Mouse (Mus musculus) left cerebral cortex, postnatal 10 days (tissue): ENCODE results near the gene Itpr1. TPM values are rescaled to one million over a fixed set of nuclear protein-coding genes. Genes with fewer than 3 reads are reported as not detected.

ENCODE experiments used
- DNase-seq, 2 experiments: peaks; one replicate each; pipeline ENCODE4 v3.0.0; 2021 to 2022; ENCODE audit warnings: low spot score in 2 of 2, mixed read lengths in 1 of 2; ENCODE audit errors: extremely low spot score in 1 of 2
- intact Hi-C: fragments of 180-260 bp; cut with DNase I; formaldehyde crosslinking; loops from one replicate; pipeline ENCODE4 v1.15.1; 2025
- total RNA-seq, 2 experiments: library from RNA; stranded (reverse); gene quantifications; 2 replicates each; pipeline ENCODE4 v1.2.3; 2021

Gene Itpr1
- total RNA-seq, 2 experiments from 2014 or later = 88.2 to 89.7 TPM

GRCm38 (mm10) chr6:108408726-108409125, 195.8 kb downstream of the Itpr1 start:
- DNase-seq = no peak
- intact Hi-C loops = loop anchor here (2.0 kb wide), 1 partner anchor 310 kb away; no protein-coding TSS in a partner anchor

- intact Hi-C loops = no loop called here
Measured at GRCm38 (mm10) chr6:108410771-108411170, 197.9 kb downstream of the Itpr1 start.

DNA sequence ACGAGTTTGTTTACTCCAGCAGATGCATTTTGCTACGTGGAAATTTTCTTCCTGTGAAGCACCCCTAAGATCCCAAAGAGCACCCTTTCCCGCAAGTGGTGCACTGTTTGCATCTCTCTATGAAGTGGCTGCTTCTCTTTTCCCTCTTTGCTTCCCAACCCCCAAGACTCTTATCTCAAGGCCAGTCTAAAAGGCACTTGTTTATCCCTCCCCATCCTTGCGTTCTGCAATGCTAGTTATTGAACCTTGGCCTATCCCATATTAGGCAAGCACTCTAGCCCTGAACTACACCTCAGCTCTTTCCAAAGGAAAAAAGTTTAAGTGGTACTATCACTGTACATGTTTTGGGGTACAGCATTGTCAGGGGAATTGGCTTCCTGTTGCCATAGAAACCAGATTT, 198.3 kb downstream of the Itpr1 start:
- no peak for DNase-seq
- intact Hi-C loops = no loop called here

More at GRCm38 (mm10) chr6:108410771-108411170, 197.9 kb downstream of the Itpr1 start:
- DNase-seq = peak in 1 of 2 experiments; percentile 39

- intact Hi-C loops = no loop called here
Measured at GRCm38 (mm10) chr6:108413006-108413405, 200.1 kb downstream of the Itpr1 start.

DNA sequence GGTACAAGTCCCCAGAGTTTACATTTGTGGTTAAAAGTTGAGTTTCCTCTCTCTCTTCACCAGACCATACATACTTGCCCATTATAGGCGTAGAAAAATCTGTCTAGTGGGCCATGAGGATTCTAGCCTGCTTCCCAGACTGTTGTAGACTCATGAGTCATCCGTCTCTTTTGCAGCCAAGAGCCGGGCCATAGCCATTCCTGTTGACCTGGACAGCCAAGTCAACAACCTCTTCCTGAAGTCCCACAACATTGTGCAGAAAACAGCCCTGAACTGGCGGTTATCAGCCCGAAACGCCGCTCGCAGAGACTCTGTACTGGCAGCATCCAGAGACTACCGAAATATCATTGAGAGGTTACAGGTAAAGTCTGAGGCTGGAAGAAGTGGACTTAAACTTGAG, 200.7 kb downstream of the Itpr1 start:
- DNase-seq = no peak
- intact Hi-C loops = no loop called here

More at GRCm38 (mm10) chr6:108413006-108413405, 200.1 kb downstream of the Itpr1 start:
- no peak for DNase-seq

GRCm38 (mm10) chr6:108415847-108416246, 203.0 kb downstream of the Itpr1 start:
- intact Hi-C loops = loop anchor here (2.0 to 5.0 kb wide), 2 partner anchors 295 to 316 kb away; no protein-coding TSS in a partner anchor

GRCm38 (mm10) chr6:108417508-108417907, 204.6 kb downstream of the Itpr1 start:
- intact Hi-C loops = loop anchor here (2.0 to 5.0 kb wide), 2 partner anchors 293 to 315 kb away; no protein-coding TSS in a partner anchor

More at GRCm38 (mm10) chr6:108415847-108416246, 203.0 kb downstream of the Itpr1 start:
- DNase-seq = no peak

GRCm38 (mm10) chr6:108418218-108418617, 205.3 kb downstream of the Itpr1 start:
- intact Hi-C loops = loop anchor here (5.0 kb wide), 1 partner anchor 314 kb away; no protein-coding TSS in a partner anchor
- DNase-seq = no peak

More at GRCm38 (mm10) chr6:108417508-108417907, 204.6 kb downstream of the Itpr1 start:
- DNase-seq = peak; percentile 53 to 66

DNA sequence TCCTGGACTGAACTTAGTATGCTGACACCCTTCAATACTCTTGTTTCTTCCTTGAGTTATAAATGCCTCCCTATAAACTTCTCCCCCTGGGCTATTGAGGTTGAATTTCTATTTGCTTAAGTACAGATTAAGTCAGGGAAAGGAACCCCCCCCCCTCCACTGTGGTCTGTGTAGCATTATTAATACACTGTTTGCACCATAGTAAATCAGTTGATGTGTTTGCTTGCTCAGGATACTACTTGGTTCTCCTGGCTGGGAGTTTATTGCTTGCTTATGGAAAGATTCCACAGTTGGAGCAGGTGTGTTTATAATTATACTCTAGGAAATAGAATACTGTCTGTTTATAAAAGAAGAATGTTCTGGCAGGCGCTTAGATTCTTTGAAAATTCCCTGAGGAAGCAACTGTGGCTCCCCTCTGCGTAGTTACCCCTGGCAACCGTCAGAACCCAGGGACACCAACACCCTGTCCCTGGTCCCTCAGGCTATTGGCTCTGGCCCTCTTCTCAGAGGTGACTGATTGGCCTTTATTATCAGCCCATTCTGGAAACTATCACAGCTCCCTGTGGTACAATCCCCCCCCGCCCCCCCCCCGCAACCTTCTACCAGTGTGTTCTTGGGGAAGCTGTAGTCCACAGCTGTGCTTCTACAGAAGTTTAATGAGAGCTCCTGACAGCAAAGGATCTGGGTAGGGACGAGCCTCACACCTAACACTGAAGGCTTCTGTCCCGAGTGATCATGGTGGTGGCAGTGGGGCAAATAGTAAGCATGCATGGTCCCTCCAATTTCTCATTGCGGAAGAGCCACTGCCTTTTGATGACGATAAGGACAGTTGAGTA, 212.1 kb downstream of the Itpr1 start:
- intact Hi-C loops = no loop called here
- peak in 1 of 2 experiments; percentile 70 for DNase-seq

DNA sequence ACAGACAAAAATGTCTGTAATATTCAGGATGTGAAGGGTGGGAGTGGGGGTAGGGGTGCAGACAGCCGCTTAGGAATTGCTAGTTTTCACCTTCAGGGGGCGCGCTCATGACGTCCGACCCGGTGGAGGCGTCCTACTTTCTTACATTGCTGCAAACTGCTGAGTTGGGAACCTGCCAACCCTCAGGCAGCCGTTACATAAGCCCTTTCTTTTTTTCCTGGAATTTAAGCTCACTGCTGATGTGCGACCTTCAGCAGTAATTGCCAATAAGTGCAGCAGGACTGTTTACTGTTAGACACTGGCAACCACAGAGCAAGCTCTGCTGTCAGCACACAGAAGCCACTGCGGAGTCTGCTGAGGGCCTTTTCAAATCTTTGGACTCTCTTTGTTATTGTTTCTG, 213.9 kb downstream of the Itpr1 start:
- DNase-seq = peak; percentile 87 to 92
- intact Hi-C loops = loop anchor here (2.0 kb wide), 1 partner anchor 234 kb away; the partner anchor contains the start of gene Bhlhe40

- intact Hi-C loops = no loop called here
- DNase-seq = no peak
Measured at GRCm38 (mm10) chr6:108428383-108428782, 215.5 kb downstream of the Itpr1 start.

DNA sequence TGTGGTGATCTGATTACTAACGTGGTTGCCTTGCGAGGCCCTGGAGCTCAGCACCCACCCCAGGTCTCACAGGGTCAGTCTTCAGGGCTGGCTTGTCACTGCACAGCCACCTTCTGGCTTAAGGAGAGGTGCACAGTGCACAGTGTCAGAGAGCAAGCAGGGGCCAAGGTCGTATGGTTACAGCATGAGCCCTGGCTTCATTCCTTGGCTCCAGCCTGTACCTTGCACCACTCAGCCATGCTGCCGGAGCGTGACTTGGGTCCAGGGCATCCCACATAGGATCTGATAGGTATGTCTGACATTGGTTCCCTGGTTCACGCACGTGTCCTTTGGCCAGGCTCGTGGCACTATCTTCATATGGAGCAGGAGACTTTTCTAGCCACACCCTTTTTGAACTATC, 217.1 kb downstream of the Itpr1 start:
- no peak for DNase-seq
- intact Hi-C loops = no loop called here

- intact Hi-C loops = no loop called here
- no peak for DNase-seq
Measured at GRCm38 (mm10) chr6:108431193-108431592, 218.3 kb downstream of the Itpr1 start.

GRCm38 (mm10) chr6:108432836-108433235, 219.9 kb downstream of the Itpr1 start:
- no peak for DNase-seq
- intact Hi-C loops = no loop called here

DNA sequence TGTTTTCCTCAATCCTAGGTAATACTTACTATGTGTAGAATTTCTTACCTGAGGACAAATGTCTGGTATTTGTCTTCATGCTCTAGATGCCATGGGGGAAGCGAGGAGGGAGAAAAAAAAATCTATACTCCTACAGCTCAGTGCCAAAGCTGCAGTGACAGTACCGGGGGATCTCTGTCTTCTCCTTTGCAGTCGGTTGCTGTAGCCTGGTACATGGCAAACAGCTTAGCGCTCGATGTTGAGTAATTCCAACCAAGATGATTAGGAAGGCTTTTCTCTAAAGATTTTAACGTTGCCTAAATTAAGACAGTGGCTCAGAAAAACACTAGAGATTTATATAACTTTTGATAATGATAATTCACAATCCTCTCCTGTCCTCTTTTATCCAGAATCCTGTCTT, 221.9 kb downstream of the Itpr1 start:
- DNase-seq = no peak
- intact Hi-C loops = no loop called here

DNA sequence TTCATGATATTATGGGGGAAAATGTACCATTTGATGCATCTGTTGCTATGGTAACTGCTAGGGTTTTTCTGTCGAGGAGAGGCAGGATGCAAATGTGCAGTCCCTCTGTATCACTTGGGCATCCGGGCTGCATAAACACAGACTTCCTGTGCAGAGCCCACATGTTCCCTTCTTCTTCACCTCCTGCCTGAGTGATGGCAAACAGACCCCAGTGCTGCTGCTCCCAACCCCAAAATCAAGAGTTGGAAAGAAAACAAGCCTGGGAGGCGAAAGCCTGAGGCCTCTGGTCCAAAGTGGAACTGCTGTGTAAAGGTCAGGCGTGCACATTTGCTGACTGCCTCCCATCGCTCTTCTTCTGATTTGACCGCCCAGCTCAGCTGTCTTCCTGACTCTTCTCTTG, 222.6 kb downstream of the Itpr1 start:
- intact Hi-C loops = no loop called here
- DNase-seq = no peak

GRCm38 (mm10) chr6:108436608-108437007, 223.7 kb downstream of the Itpr1 start:
- no peak for DNase-seq
- intact Hi-C loops = no loop called here

DNA sequence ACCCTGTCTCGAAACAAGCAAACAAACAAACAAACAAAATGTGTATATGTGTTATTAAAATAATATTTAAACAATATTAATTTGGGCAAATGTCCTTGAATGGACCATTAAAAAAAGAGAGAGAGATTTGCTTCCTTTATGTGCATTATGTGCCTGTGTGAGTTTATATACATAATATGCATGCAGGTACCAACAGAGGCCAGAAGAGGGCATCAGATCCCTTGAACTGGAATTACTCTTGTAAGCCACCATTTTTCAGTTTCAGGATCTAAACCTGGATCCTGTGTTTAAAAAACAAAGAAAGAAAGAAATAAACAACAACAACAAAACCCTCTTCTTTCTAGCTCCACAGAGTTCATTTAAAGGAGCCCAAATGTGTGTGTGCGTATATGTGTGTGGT, 228.4 kb downstream of the Itpr1 start:
- intact Hi-C loops = no loop called here
- no peak for DNase-seq

- DNase-seq = no peak
- intact Hi-C loops = no loop called here
Measured at GRCm38 (mm10) chr6:108442291-108442690, 229.4 kb downstream of the Itpr1 start.

DNA sequence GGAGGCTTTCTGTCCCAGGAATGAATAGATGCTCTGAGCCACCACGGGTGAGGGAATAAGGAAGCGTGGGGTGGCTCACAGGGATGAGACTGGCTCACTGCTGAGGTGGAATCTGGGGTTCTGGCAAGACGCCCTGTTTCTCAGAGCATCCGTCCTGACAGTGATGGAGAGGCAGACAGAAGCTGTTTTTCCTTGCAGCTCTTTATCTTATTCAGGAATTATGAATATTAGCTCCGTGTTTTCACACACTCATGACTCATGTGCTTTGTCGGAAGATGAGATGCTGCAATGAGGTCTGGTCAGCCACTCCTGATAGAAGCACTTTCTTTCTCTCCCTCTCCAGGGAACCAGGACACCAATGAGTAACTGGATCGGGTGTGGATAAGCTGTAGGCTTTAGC, 231.5 kb downstream of the Itpr1 start:
- no peak for DNase-seq
- intact Hi-C loops = no loop called here
